Mouse (Mus musculus): ENCODE results near the gene Arl4a.

GRCm38 (mm10) chr12:39995609-39996008, 42.2 kb downstream of the Arl4a start:
- TF ChIP-seq POLR2A (IDR thresholded peaks at IDR 0.05; ENCODE audit: low read depth, low read length) (no peak), CTCF (IDR thresholded peaks at IDR 0.05; ENCODE audit: extremely low read depth, insufficient read length, insufficient replicate concordance, low read depth, low read length) (no peak)
